Mouse (Mus musculus) E14TG2a.4 (cell line): ENCODE data around the gene Hoxd9.

ENCODE experiments used
- CTCF ChIP-seq: conservative IDR thresholded peaks from 2 replicates; pipeline ENCODE4 v1.5.1; 2014; ENCODE audit warnings: low read length
- NANOG ChIP-seq: IDR thresholded peaks from 2 replicates; pipeline ENCODE4 v1.6.1; 2014; ENCODE audit warnings: borderline replicate concordance, low read length, mixed read lengths

DNA sequence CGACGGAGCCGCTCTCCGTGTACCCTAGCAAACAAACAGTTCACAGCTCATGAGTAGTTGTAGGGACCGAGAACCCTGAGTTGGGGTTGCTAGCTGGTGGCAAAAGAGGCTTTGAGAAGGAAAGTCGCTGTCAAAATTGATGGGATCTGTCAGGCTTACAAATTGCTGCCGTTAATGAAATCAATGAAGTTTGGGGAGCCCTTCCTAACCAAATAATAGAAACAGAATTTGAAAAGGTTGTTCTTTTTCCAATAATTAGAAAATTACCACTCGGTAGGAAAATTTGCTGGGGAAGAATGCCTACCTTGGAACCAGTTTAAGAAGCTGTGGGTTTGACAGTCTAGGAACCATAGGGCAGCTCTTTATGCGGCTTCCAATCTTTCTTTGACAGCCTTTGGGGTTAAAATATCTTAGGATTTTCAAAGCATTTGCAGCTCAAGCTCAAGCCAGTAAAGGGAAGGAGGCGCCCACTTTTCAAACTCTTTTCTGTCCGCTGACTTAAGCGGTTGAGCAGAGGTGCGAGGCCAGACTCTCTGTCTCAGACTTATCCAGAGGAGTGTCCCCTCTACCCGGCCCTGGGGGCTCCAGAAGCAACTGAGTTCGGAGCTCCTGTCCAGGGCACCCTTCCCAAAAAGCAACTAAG, 39.4 kb upstream of the Hoxd9 start:
- no peak for TF ChIP-seq CTCF
- TF ChIP-seq NANOG: no peak
